Mouse (Mus musculus): Measurements from ENCODE around the gene Mymk.

DNA sequence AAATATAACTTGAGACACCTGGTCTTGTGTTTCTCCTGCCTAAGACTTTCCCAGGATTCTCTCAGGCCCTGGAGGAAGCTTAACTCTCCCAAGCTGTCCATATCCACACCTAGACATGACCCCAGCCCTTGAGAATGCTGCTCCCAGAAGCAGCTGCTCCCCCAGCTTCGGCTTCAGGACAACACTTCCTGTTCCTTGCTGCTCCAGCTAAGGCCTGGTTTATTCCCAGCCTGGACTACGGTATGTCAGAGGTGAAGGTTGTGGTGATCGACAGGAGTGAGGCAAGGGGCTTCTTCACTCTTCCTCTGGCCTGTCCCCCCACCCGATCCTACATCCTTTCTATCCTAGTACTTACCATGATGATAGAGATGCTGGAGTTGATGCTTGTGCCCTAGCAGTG is 1.4 kb upstream of the Mymk start:
- no peak for TF ChIP-seq CTCF (IDR thresholded peaks at IDR 0.05; ENCODE audit: low read depth, low read length)
- TF ChIP-seq POLR2A (IDR thresholded peaks at IDR 0.05; ENCODE audit: borderline replicate concordance, low read depth, low read length): no peak

Data from bone marrow macrophage, adult 2 months (primary cell).